Mouse (Mus musculus): ENCODE measurements at regions not wholly inside any gene's neighbourhood (a gene's known extent, or its start where the extent isn't known, plus 50 kb on each side); places are given as distances from the start of the nearest gene placed in this dataset.

DNA sequence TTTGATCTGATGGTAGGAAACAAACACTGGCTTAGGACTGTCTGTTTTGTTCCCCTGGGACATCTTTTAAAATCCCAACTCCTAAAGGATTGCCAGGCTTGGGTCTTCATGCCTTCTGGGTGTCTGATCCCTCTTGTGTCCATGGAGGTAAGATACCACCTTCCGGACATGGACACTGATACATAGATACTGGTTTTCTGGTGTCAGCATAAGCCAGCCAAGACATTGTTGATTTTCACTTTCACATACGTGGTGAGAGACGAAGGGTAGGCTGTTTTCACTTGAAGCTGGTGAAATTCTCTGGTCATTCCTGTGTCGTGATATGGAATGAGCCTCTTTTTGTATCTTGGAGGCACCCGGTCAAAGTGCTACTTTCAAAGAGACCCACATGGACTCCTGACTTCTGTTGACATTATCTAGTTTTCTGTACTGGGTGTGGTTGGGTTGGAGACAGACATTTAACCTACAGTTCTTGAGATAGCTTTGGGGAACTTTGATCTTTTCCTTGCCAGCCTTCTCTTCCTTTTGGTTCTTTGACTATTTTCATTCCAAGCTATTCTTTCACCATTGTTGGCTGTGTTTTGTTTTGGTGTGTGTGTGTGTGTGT is 79.5 kb downstream of the Car2 start:
- TF ChIP-seq CTCF (IDR thresholded peaks at IDR 0.05; ENCODE audit: extremely low read depth, insufficient read length, insufficient replicate concordance, low read depth, low read length) (no peak), POLR2A (IDR thresholded peaks at IDR 0.05; ENCODE audit: low read depth, low read length) (no peak)

Data from small intestine, adult 2 months (tissue).